Mouse (Mus musculus) retina, adult 2 months (tissue): ENCODE measurements around the gene Dhx33.
A peak's percentile ranks its signal among the peaks of the same experiment; 100 is the strongest.

Experiments used
- DNase-seq: peaks from one replicate; pipeline ENCODE4 v3.0.0-alpha.2; 2012; ENCODE audit warnings: low read depth, low spot score

The Dhx33 gene

GRCm38 (mm10) chr11:71004316-71004773, at the start of gene Dhx33:
Gene Dhx33, minus strand, starts transcription at chr11:71004437.
- DNase-seq = peak; percentile 96

- peak; percentile 32 for DNase-seq
Observed at GRCm38 (mm10) chr11:71052554-71052953, 48.3 kb upstream of the Dhx33 start.

- DNase-seq = no peak
Observed at GRCm38 (mm10) chr11:71039526-71040298, 35.5 kb upstream of the Dhx33 start.

GRCm38 (mm10) chr11:71033163-71033761, 29.0 kb upstream of the Dhx33 start, which contains the start of gene 6330403K07Rik:
Gene 6330403K07Rik, minus strand, starts transcription at chr11:71033513.
- no peak for DNase-seq

- no peak for DNase-seq
Observed at GRCm38 (mm10) chr11:71032491-71033162, 28.4 kb upstream of the Dhx33 start.

GRCm38 (mm10) chr11:71032070-71032469, 27.8 kb upstream of the Dhx33 start:
- DNase-seq = no peak

GRCm38 (mm10) chr11:71029403-71030118, 25.3 kb upstream of the Dhx33 start:
- no peak for DNase-seq

- DNase-seq = no peak
Observed at GRCm38 (mm10) chr11:71028280-71028679, 24.0 kb upstream of the Dhx33 start.

- DNase-seq = peak; percentile 98
Observed at GRCm38 (mm10) chr11:71019201-71020068, 15.2 kb upstream of the Dhx33 start, which contains the start of the genes Mis12 and Derl2. Gene Mis12, plus strand, starts transcription at chr11:71019611. Gene Derl2, minus strand, starts transcription at chr11:71019841.

- DNase-seq = no peak
Observed at GRCm38 (mm10) chr11:71018416-71019200, 14.4 kb upstream of the Dhx33 start.

GRCm38 (mm10) chr11:71017051-71017450, 12.8 kb upstream of the Dhx33 start:
- no peak for DNase-seq

GRCm38 (mm10) chr11:71012743-71013142, 8.5 kb upstream of the Dhx33 start:
- no peak for DNase-seq

GRCm38 (mm10) chr11:71008321-71008720, 4.1 kb upstream of the Dhx33 start:
- DNase-seq = no peak

- no peak for DNase-seq
Observed at GRCm38 (mm10) chr11:71007831-71008230, 3.6 kb upstream of the Dhx33 start.

- DNase-seq = no peak
Observed at GRCm38 (mm10) chr11:71007026-71007425, 2.8 kb upstream of the Dhx33 start.

GRCm38 (mm10) chr11:71005046-71005445, 809 bp upstream of the Dhx33 start:
- DNase-seq = no peak

GRCm38 (mm10) chr11:71003611-71004315, 474 bp downstream of the Dhx33 start:
- DNase-seq = no peak

GRCm38 (mm10) chr11:71001167-71001566, 3.1 kb downstream of the Dhx33 start:
- no peak for DNase-seq

- DNase-seq = peak; percentile 78
Observed at GRCm38 (mm10) chr11:70982557-70983228, 21.5 kb downstream of the Dhx33 start, which contains the start of gene C1qbp. Gene C1qbp, minus strand, starts transcription at chr11:70983026.
